Mouse (Mus musculus): ENCODE data around the gene Psrc1. TPM values are rescaled to one million over a fixed set of nuclear protein-coding genes. Genes with fewer than 3 reads are reported as not detected.

Psrc1 gene
- polyA plus RNA-seq, 1 experiment from 2014 or later = 26.1 TPM

DNA sequence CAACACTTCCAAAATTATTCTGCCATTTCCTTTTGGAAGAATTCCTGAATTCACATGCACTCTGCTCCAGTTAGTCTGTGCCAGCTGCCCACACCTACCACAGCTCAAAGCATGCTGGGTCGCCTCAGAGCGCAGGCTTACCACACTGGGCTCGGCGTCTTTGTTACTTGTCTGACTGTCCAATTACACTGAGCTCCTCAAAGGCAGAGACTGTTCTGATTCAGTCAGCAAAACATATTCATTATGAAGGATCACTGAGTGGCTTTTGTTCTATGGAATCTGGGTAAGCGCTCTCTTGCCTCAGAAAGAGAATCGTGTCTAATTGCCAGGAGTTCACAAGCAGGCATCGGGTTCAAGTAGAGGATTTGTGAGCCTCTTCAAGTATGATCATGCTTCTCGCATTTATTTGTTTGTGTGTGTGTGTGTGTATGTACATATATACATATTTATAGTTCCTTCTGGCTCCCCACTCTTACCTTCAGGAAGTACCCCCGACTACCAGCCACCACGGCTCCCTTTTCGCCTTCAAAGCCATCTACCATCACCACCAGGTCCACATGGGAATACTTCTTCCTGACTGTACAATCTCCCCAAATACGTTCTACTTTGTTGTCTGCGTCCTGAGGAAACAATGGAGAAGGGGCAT, 49.0 kb downstream of the Psrc1 start:
- 79% methylated on average over 13 of the region's 13 CpGs for WGBS
- Histone ChIP-seq H3K4me3 (ENCODE audit: low read length) (no peak overlapping the region), H3K4me2 (ENCODE audit: low read depth, low read length) (no peak overlapping the region), H3K27ac (ENCODE audit: low read length) (no peak overlapping the region), H3K9ac (ENCODE audit: low read depth, low read length) (no peak overlapping the region), H3K4me1 (ENCODE audit: control insufficient read depth, insufficient read depth, low read length) (no peaks in the 10 kb centered on the region), H3K27me3 (replicated peaks; ENCODE audit: control insufficient read depth, insufficient read depth, low read length) (no peaks in the 10 kb centered on the region), H3K36me3 (ENCODE audit: control insufficient read depth, insufficient read depth, low read length) (peaks cover 26% of the 10 kb centered on the region), H3K9me3 (ENCODE audit: control insufficient read depth, low read length) (no peaks in the 10 kb centered on the region)
- no peak for ATAC-seq

DNA sequence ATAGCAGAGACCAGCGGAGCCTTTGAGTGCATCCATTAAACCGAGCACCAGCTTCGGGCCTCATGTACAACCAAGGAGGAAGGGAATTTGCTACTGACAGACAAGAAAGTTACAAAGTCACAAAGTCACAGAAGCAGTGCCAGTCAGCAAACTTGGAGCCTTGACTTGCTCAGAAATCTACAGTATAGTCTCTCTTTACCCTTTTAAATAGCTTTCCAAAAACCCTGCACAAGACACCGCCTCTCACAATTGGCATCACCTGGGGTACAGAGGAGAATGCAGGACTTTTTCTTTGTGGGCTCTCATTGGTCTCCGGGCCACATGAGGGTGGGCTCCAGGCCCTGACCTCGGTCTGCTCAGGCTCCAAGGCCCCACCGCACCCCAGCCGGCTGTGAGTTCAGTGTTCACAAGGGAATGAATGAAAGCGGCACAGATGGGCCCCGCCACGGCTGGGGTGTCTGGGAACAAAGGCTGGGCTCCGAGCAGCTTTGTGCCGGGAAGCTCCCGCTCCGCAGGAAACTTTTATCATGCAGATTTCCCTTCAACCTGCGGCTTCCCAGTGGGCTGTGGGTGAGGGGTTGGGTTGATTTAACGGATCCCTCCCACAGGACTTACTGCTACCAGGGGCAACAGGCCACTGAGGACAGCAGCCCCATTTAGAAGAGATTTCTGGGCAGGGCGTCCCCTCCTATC, 49.7 kb downstream of the Psrc1 start:
- ATAC-seq = 0 out of 2 replicates have a peak, but pooled peaks have one; percentile 4
- 57% methylated on average over 18 of the region's 18 CpGs for WGBS
- no peaks in the 10 kb centered on the region for H3K4me1 ChIP-seq (ENCODE audit: control insufficient read depth, insufficient read depth, low read length)
- H3K9ac ChIP-seq (ENCODE audit: low read depth, low read length) = no peak overlapping the region
- no peaks in the 10 kb centered on the region for H3K9me3 ChIP-seq (ENCODE audit: control insufficient read depth, low read length)
- no peak overlapping the region for H3K4me2 ChIP-seq (ENCODE audit: low read depth, low read length)
- peaks cover 26% of the 10 kb centered on the region for H3K36me3 ChIP-seq (ENCODE audit: control insufficient read depth, insufficient read depth, low read length)
- H3K27me3 ChIP-seq (replicated peaks; ENCODE audit: control insufficient read depth, insufficient read depth, low read length) = no peaks in the 10 kb centered on the region
- H3K27ac ChIP-seq (ENCODE audit: low read length) = no peak overlapping the region
- H3K4me3 ChIP-seq (ENCODE audit: low read length) = no peak overlapping the region

DNA sequence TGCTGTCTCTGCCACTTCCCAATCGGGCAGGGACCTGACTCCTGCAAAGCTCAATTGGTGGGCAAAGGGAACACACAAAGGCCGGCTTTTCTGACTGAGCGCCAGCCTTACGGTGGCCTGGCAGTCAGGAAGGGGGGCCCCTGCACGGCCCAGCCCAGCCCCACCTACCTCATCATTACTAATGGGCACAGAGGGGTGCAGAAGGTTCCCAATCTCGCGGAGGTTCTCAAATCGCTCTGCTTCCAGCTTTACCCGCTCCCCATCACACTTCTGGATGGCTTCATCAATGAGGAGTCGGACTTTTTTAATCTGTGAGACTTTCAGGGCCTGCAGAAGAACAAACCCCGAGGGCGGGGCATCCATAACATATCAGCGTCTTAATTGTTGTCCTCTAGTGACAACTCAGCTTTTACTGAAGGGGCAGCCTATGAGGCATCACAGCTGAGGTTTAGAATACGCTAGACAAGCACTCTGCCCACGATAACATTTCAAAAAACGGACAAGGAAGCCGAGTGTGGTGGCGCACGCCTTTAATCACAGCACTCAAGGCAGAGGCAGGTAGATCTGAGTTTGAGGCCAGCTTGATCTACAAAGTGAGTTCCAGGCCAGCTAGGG, 50.3 kb downstream of the Psrc1 start:
- 0 out of 2 replicates have a peak, but pooled peaks have one; percentile 14 for ATAC-seq
- Histone ChIP-seq H3K36me3 (ENCODE audit: control insufficient read depth, insufficient read depth, low read length) (peaks cover 21% of the 10 kb centered on the region), H3K4me3 (ENCODE audit: low read length) (no peak overlapping the region)

DNA sequence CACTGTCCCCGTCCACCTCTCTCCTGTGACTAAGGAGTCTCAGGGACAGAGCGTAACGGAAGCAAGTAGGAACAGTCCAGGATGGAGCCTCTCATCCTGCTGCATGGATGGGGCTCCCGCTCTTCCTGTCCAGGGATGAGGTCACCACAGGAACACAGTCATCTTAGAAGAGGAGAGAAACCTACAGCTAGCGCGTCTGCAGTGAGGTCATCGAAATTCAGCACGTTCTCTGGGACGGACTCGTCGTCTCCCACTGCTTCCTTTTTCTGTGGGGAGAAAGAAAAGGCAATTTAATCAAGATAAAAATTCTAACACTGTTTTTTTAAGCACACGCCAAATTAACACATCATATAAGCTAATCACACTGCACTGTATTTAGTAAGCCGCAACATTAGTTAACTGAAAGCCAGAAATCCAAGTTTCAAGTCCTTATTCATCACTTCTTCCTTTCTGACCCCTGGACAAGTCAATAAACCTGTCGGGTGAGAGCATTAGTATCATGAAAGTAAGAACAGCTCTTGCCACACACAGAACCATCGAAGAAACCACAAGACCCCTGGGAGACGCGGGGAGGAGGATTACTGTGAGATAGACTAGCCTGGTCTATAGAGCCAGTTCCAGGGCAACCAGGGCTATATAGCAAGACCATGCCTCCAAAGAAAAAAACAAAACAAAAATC, 52.2 kb downstream of the Psrc1 start:
- Histone ChIP-seq H3K36me3 (ENCODE audit: control insufficient read depth, insufficient read depth, low read length) (peaks cover 14% of the 10 kb centered on the region; the same call in 1 of the 2 replicates), H3K9me3 (ENCODE audit: control insufficient read depth, low read length) (no peaks in the 10 kb centered on the region), H3K4me2 (ENCODE audit: low read depth, low read length) (no peak overlapping the region), H3K4me1 (ENCODE audit: control insufficient read depth, insufficient read depth, low read length) (no peaks in the 10 kb centered on the region), H3K9ac (ENCODE audit: low read depth, low read length) (no peak overlapping the region), H3K27me3 (replicated peaks; ENCODE audit: control insufficient read depth, insufficient read depth, low read length) (no peaks in the 10 kb centered on the region), H3K27ac (ENCODE audit: low read length) (no peak overlapping the region), H3K4me3 (ENCODE audit: low read length) (no peak overlapping the region)
- ATAC-seq = no peak
- 86% methylated on average over 17 of the region's 17 CpGs for WGBS

More for the DNA sequence above, 50.3 kb downstream of the Psrc1 start:
- WGBS = 51% methylated on average over 19 of the region's 19 CpGs
- no peaks in the 10 kb centered on the region for H3K4me1 ChIP-seq (ENCODE audit: control insufficient read depth, insufficient read depth, low read length)
- H3K9ac ChIP-seq (ENCODE audit: low read depth, low read length) = no peak overlapping the region
- H3K4me2 ChIP-seq (ENCODE audit: low read depth, low read length) = no peak overlapping the region
- no peaks in the 10 kb centered on the region for H3K9me3 ChIP-seq (ENCODE audit: control insufficient read depth, low read length)
- H3K27me3 ChIP-seq (replicated peaks; ENCODE audit: control insufficient read depth, insufficient read depth, low read length) = no peaks in the 10 kb centered on the region
- no peak overlapping the region for H3K27ac ChIP-seq (ENCODE audit: low read length)

DNA sequence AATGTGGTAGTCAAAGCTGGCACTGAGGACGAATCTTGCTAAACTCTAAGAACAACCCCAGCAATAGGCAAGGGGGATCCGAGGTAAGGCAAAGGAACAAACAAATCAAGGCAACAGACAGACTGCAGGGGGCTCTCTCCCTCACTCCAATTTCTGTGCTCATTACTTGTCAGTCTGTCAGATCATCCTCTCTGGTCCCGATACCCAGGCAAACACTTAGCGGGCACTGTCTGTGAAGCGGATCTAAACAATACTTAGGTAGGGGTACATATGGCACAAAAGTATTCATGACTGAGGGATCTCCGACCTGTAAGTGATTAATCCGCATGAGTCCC, 52.7 kb downstream of the Psrc1 start:
- H3K9me3 ChIP-seq (ENCODE audit: control insufficient read depth, low read length) = no peaks in the 10 kb centered on the region
- 82% methylated on average over 7 of the region's 7 CpGs for WGBS
- no peak overlapping the region for H3K9ac ChIP-seq (ENCODE audit: low read depth, low read length)
- no peaks in the 10 kb centered on the region for H3K4me1 ChIP-seq (ENCODE audit: control insufficient read depth, insufficient read depth, low read length)
- no peak overlapping the region for H3K4me2 ChIP-seq (ENCODE audit: low read depth, low read length)
- no peaks in the 10 kb centered on the region for H3K27me3 ChIP-seq (replicated peaks; ENCODE audit: control insufficient read depth, insufficient read depth, low read length)
- no peak overlapping the region for H3K4me3 ChIP-seq (ENCODE audit: low read length)
- ATAC-seq = no peak
- peaks cover 8% of the 10 kb centered on the region; the same call in 1 of the 2 replicates for H3K36me3 ChIP-seq (ENCODE audit: control insufficient read depth, insufficient read depth, low read length)
- no peak overlapping the region for H3K27ac ChIP-seq (ENCODE audit: low read length)

Other genes with a start within 250 kb of the Psrc1 start
- gene Gnai3, start 237.7 kb upstream of the Psrc1 start, polyA plus RNA-seq (2015; fragmentation: Nextera tagmentation; extraction: Ambion mirVana) = 168 and 170 TPM in 2 replicates
- 0.11 and 0.13 TPM in 2 replicates for gene Gpr61, start 229.0 kb upstream of the Psrc1 start, polyA plus RNA-seq (2015; fragmentation: Nextera tagmentation; extraction: Ambion mirVana)
- 2.2 and 2.5 TPM in 2 replicates for gene Amigo1, start 197.5 kb upstream of the Psrc1 start, polyA plus RNA-seq (2015; fragmentation: Nextera tagmentation; extraction: Ambion mirVana)
- 4.2 and 4.7 TPM in 2 replicates for gene Cyb561d1, start 182.6 kb upstream of the Psrc1 start, polyA plus RNA-seq (2015; fragmentation: Nextera tagmentation; extraction: Ambion mirVana)
- 9.7 and 10.5 TPM in 2 replicates for gene Atxn7l2, start 172.9 kb upstream of the Psrc1 start, polyA plus RNA-seq (2015; fragmentation: Nextera tagmentation; extraction: Ambion mirVana)
- 0.24 and 0.28 TPM in 2 replicates for gene Sypl2, start 157.2 kb upstream of the Psrc1 start, polyA plus RNA-seq (2015; fragmentation: Nextera tagmentation; extraction: Ambion mirVana)
- 249 and 278 TPM in 2 replicates for gene Psma5, start 126.9 kb upstream of the Psrc1 start, polyA plus RNA-seq (2015; fragmentation: Nextera tagmentation; extraction: Ambion mirVana)
- 3.7 and 4.3 TPM in 2 replicates for gene Sort1, start 99.8 kb upstream of the Psrc1 start, polyA plus RNA-seq (2015; fragmentation: Nextera tagmentation; extraction: Ambion mirVana)
- gene Mybphl, start 18.9 kb upstream of the Psrc1 start, polyA plus RNA-seq (2015; fragmentation: Nextera tagmentation; extraction: Ambion mirVana) = not detected in 2 replicates
- 2.6 and 3.0 TPM in 2 replicates for gene Celsr2, start 31.7 kb downstream of the Psrc1 start, polyA plus RNA-seq (2015; fragmentation: Nextera tagmentation; extraction: Ambion mirVana)
- 166 and 168 TPM in 2 replicates for gene Sars, start 61.4 kb downstream of the Psrc1 start, polyA plus RNA-seq (2015; fragmentation: Nextera tagmentation; extraction: Ambion mirVana)
- not detected in 2 replicates for gene 1700013F07Rik, start 150.3 kb downstream of the Psrc1 start, polyA plus RNA-seq (2015; fragmentation: Nextera tagmentation; extraction: Ambion mirVana)
- 15.5 and 18.0 TPM in 2 replicates for gene 5330417C22Rik, start 152.7 kb downstream of the Psrc1 start, polyA plus RNA-seq (2015; fragmentation: Nextera tagmentation; extraction: Ambion mirVana)
- gene Tmem167b, start 178.6 kb downstream of the Psrc1 start, polyA plus RNA-seq (2015; fragmentation: Nextera tagmentation; extraction: Ambion mirVana) = 34.4 and 34.9 TPM in 2 replicates
- gene Taf13, start 187.9 kb downstream of the Psrc1 start, polyA plus RNA-seq (2015; fragmentation: Nextera tagmentation; extraction: Ambion mirVana) = 34.2 and 36.2 TPM in 2 replicates
- 6.4 and 7.1 TPM in 2 replicates for gene Wdr47, start 207.4 kb downstream of the Psrc1 start, polyA plus RNA-seq (2015; fragmentation: Nextera tagmentation; extraction: Ambion mirVana)

All from intestine, embryonic 16.5 days (tissue).